Comparison of ENCODE assay signal across 11 mouse cellular contexts in genomic region chr16:93369766-93370146, GRCm38 (mm10).
A peak's percentile ranks its signal among the peaks of the same experiment; 100 is the strongest.
DNase-seq lines count a peak whose midpoint lies in the region; ATAC-seq lines count a peak whose summit lies in the region.
"Had no signal": no experiment of that assay in that cellular context is flagged by ENCODE, and none has a peak within 500 bp of the region (broad histone marks: within the 10 kb centered on the region; RNA-seq: fewer than 3 reads in every experiment).

No protein-coding gene starts in this region.

- H3K9ac ChIP-seq in embryonic facial prominence, embryonic 12.5 days = no peak overlapping the region
- no peak overlapping the region for H3K9ac ChIP-seq in forebrain, embryonic 16.5 days (replicated peaks; ENCODE audit: low read depth, low read length)

- H3K36me3 ChIP-seq in embryonic facial prominence, embryonic 12.5 days = no peaks in the 10 kb centered on the region
- no peaks in the 10 kb centered on the region for H3K36me3 ChIP-seq in embryonic facial prominence, embryonic 10.5 days (replicated peaks)
- no peaks in the 10 kb centered on the region for H3K36me3 ChIP-seq in forebrain, embryonic 16.5 days (ENCODE audit: control insufficient read depth, insufficient read depth)
- H3K36me3 ChIP-seq: G1E had no signal

- H3K9me3 ChIP-seq in embryonic facial prominence, embryonic 12.5 days = no peaks in the 10 kb centered on the region
- no peaks in the 10 kb centered on the region for H3K9me3 ChIP-seq in embryonic facial prominence, embryonic 10.5 days
- no peaks in the 10 kb centered on the region for H3K9me3 ChIP-seq in forebrain, embryonic 16.5 days (ENCODE audit: control insufficient read depth, low read length)
- H3K9me3 ChIP-seq: G1E had no signal

- no peak for DNase-seq in embryonic facial prominence, embryonic 10.5 days (ENCODE audit: low spot score)
- peak; percentile 5 to 58 for DNase-seq in kidney, postnatal 25 days
- DNase-seq in kidney, postnatal 14 days = no peak
- DNase-seq in lung, postnatal 14 days = peak; percentile 14
- DNase-seq in right cerebral cortex, postnatal 4 days = no peak
- DNase-seq in retina, postnatal 1 day = no peak
- DNase-seq: cerebellum, adult 8-10 months had no signal

- no peak; the same call in 1 of the 2 replicates for ATAC-seq in embryonic facial prominence, embryonic 12.5 days (ENCODE audit: insufficient number of reproducible peaks, insufficient read depth, low FRiP score, low TSS enrichment)
- ATAC-seq in forebrain, embryonic 16.5 days = peak; percentile 72

- no peak overlapping the region for H3K4me3 ChIP-seq in embryonic facial prominence, embryonic 12.5 days
- H3K4me3 ChIP-seq in embryonic facial prominence, embryonic 10.5 days = no peak overlapping the region
- no peak overlapping the region for H3K4me3 ChIP-seq in forebrain, embryonic 16.5 days (replicated peaks; ENCODE audit: low read length)
- H3K4me3 ChIP-seq: erythroblast, embryonic 14.5 days had no signal

- peak overlapping the region; percentile 16; the same call in 1 of the 2 replicates for H3K4me2 ChIP-seq in embryonic facial prominence, embryonic 12.5 days (replicated peaks)
- H3K4me2 ChIP-seq in forebrain, embryonic 16.5 days (ENCODE audit: low read length) = peak overlapping the region; percentile 33; the same call in 1 of the 2 replicates

- H3K27me3 ChIP-seq in embryonic facial prominence, embryonic 12.5 days = no peaks in the 10 kb centered on the region
- H3K27me3 ChIP-seq in embryonic facial prominence, embryonic 10.5 days (replicated peaks; ENCODE audit: low read depth, poor library complexity, severe bottlenecking) = no peaks in the 10 kb centered on the region; the same call in 1 of the 2 replicates
- H3K27me3 ChIP-seq in forebrain, embryonic 16.5 days (replicated peaks; ENCODE audit: control insufficient read depth, insufficient read depth, low read length) = no peaks in the 10 kb centered on the region

- peak overlapping the region; percentile 77 for H3K27ac ChIP-seq in embryonic facial prominence, embryonic 12.5 days
- H3K27ac ChIP-seq in embryonic facial prominence, embryonic 10.5 days (replicated peaks) = no peak overlapping the region; the same call in 1 of the 2 replicates
- no peak overlapping the region for H3K27ac ChIP-seq in forebrain, embryonic 16.5 days (ENCODE audit: low read length)

- peaks cover 23% of the 10 kb centered on the region for H3K4me1 ChIP-seq in embryonic facial prominence, embryonic 12.5 days
- H3K4me1 ChIP-seq in embryonic facial prominence, embryonic 10.5 days = peaks cover 12% of the 10 kb centered on the region
- peaks cover 13% of the 10 kb centered on the region for H3K4me1 ChIP-seq in forebrain, embryonic 16.5 days (replicated peaks; ENCODE audit: control insufficient read depth, insufficient read depth, low read length)

- 61% methylated on average over 10 of the region's 10 CpGs for WGBS in embryonic facial prominence, embryonic 12.5 days
- 76% methylated on average over 10 of the region's 10 CpGs for WGBS in embryonic facial prominence, embryonic 10.5 days
- WGBS in forebrain, embryonic 16.5 days = 35% methylated on average over 10 of the region's 10 CpGs

Comparison
In these comparisons a context has a peak if more than half of its experiments do, and no peak if none do; other contexts are left out.
1. DNase-seq: peak in kidney, postnatal 25 days (2 of 2) and lung, postnatal 14 days (single experiment); none in embryonic facial prominence, embryonic 10.5 days (single experiment), kidney, postnatal 14 days (single experiment), right cerebral cortex, postnatal 4 days (single experiment) and retina, postnatal 1 day (single experiment).